Mouse (Mus musculus): ENCODE results near the gene Setdb1.

The Setdb1 gene

DNA sequence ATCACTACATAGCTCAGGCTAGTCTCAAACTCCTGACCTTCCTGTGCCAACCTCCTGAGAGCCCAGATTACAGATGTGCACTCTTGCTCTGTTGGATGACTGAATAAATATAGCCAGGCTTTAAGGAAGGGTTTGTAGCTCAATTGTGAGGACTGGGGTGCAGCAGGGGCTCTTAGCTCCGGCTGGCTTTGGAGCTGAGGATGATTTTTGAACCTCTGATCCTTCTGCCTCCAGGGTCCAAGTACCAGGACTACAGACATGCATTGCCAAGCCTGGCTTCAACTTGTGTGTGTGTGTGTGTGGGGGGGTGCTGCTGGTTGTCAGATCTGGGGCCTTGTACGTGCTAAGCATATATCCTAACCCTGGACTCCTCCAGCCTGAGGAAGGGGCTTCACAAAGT, 64.1 kb downstream of the Setdb1 start:
- DNase-seq (ENCODE audit: low read depth, low spot score), result no peak

DNA sequence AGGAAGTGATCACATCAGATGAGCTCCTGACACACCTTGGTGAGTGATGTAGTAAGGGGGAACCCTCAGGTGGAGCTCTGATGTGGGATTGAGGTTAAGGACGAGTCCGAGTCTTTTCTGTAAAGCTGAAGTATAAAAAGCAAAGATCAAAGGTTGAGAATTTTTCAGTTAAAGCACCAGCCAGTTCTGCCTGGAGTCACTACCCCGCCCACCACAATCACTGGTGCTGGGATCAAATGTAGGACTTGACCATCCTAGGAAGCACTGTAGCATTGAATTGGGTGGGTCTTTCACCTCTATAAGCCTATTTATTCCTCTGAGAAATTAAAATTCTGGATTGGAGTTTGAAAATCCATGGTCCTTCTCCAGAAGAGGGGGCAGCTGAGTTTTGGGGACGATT, 66.0 kb downstream of the Setdb1 start:
- no peak for DNase-seq (ENCODE audit: low read depth, low spot score)

DNA sequence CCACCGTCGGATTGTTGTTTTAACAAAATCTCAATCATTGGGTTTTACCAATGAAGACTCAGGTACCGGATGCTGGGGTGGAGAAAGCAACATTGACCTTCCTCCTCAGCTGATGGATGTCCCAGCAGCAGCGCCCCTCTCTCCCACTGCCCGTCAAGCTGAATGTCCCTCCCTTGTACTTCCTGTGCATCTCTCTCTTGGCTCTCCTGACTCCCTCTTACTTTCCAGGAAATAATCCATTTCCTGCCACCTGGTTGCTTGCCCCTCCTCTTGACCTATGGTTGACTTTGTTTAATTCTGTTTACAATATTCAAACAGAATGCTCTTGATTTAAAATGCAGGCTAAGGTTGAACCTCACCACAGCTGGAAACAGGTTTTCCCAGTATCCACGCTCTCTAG, 66.8 kb downstream of the Setdb1 start:
- no peak for DNase-seq (ENCODE audit: low read depth, low spot score)

DNA sequence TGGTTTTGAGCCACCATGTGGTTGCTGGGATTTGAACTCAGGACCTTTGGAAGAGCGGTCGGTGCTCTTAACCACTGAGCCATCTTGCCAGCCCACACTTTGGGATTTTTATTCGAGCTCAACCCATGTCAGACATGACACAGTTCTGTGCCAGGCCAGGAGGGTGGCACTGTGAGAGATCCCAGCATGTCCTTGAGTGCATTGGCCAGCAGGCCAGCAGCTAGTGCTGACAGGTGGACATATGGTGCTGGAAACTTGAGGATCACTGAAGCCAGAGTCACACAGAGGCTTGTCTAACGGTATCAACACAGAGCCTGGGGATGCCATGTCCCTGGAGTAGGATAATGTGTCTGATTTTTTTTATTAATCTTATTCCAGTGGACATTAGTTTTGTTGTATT, 67.6 kb downstream of the Setdb1 start:
- DNase-seq (ENCODE audit: low read depth, low spot score), result no peak

DNA sequence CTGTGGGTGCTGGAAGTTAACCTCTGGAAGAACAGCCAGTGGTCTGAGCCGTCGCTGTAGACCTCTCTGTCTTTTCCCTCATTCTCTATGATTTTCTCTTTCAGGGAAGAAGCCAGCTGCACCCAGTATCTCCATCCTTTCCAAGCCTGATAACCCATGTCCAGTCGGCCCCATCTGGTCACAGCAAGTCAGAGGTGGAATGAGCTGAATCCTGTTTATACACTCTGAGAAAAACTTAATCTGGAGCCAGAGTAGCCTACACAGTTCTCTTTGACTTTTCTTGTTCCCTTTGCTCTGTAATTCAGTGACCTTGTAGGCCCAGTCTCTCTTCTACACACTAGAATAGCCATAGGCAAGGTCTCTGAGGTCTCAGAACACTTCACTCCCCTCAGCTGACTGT, 69.5 kb downstream of the Setdb1 start:
- no peak for DNase-seq (ENCODE audit: low read depth, low spot score)

DNA sequence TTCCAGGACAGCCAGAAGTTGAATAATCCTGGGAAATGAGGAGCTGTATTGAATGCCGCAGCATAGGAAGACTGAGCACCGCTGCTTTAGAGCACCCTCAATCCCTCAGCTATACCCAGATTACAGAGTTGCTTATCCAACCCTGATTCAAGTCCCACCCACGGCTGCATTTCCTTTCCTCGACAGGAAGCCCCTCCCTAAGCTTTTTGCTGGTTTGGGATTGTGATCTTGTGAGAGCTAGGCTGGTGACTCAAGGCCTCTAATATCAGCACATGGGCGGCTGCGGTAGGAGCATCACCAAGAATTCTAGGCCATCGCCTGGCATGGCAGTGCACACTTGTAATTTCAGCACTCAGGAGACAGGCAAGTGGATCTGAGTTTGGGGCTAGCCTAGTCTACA, 70.5 kb downstream of the Setdb1 start:
- no peak for DNase-seq (ENCODE audit: low read depth, low spot score)

DNA sequence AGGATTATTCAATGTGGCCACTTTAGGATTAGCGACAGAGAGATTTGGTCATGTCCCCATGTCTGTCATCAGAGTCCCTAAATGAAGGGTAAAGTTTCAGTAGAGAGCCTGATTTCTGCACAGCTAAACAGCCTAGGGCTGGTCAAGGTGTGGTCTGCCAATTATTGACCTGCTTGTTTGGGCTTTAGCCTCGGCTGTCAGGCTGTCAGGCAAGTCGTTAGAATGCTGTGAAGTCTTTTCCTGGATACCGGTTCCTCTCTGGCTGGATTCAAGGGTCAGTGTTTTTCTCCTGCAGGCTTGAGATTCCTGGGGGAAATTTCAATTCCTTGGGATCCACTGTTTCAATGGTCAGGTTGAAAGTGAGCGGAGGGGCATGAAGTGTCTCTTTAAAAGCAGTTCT, 71.0 kb downstream of the Setdb1 start:
- no peak for DNase-seq (ENCODE audit: low read depth, low spot score)

DNA sequence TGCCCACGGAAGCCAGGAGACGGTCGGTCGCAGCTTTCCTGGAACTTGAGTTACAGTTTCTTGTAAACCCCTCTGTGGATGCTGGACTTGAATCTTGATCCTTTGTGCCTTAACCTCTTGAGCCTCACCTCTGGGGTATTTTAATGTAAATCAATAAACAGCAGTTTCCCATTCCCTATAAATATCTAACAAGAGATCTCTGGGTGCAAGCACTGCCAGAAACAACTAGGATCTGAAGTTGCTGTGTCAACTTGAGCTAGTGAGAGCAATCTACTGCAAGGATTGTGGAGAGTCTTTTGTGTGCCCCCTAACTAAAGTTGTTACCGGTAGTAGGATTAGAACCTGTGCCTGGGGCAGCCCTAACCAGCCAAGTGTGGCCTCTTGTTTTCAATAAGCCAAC, 71.6 kb downstream of the Setdb1 start:
- no peak for DNase-seq (ENCODE audit: low read depth, low spot score)

DNA sequence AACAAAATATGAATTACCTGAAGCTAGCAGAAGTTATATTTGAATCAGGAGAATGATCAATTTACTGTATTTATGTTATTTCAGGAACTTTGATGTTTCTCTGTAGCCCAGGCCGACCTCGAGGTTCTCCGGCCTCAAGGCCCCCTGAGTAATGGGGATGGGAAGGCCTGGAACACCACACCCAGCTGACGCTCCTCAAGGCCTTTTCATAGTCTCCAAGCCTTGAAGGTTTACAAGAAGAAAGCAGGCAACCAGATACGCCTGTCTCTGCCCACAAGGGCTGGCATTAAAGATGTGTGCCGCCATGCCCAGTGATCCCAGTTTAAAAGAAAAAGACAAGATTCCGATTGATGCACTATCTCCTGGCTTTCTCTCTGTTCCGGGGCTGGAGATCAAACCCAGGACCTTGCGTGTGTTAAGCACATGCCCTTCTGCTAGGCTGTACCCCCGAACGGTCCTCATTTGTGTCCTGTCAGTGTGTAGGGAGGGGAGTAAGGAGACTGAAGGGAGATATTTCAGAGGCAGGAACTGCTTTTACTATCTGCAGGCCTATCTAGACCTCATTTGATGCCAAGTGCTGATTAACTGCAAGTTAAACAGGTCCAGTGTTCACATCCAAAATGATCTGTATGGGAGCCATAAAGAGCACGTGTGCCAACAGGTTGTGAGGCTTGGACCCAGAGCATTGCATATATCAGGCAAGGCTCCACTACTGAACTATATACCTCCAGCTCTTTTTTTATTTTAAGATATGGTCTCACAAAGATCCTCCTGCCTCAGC, 72.3 kb downstream of the Setdb1 start:
- no peak for DNase-seq (ENCODE audit: low read depth, low spot score)

DNA sequence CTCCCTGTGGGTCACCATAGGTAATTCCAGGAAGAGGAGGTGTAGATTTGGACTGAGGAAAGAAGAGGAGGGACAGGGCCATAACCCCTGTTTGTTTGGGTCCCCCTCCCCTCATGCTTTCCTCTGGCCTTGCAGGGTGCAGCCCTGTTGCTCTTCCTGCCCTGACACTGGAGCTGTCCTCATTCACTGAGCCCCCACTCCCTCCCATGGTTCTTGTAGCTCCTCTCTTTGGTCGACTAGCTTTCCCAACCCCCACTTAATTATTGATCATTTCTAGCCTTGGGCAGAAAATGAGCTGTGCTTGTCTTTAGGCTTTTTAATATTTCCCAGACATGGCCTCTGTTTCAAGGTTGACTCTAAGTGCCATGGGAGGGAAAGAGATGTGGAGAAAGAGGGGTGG, 72.9 kb downstream of the Setdb1 start:
- DNase-seq (ENCODE audit: low read depth, low spot score), result no peak

DNA sequence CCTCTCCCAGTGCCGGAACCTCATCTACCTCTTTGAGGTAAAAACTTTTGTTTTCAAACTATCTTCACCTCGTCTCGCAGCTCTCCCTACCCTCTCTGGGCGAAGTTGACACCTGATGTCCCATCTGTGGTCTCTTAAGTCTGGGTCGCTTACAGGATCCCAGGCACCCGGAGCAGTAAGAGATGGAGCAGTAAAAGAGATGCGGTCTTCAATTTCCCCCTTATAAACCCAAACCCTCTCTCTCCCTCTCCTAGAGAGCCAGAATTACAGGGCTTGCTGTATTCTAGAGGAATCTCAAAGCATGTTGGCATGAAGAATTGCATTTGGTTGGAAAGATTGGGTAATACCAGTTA, 73.4 kb downstream of the Setdb1 start:
- DNase-seq (ENCODE audit: low read depth, low spot score), result no peak

DNA sequence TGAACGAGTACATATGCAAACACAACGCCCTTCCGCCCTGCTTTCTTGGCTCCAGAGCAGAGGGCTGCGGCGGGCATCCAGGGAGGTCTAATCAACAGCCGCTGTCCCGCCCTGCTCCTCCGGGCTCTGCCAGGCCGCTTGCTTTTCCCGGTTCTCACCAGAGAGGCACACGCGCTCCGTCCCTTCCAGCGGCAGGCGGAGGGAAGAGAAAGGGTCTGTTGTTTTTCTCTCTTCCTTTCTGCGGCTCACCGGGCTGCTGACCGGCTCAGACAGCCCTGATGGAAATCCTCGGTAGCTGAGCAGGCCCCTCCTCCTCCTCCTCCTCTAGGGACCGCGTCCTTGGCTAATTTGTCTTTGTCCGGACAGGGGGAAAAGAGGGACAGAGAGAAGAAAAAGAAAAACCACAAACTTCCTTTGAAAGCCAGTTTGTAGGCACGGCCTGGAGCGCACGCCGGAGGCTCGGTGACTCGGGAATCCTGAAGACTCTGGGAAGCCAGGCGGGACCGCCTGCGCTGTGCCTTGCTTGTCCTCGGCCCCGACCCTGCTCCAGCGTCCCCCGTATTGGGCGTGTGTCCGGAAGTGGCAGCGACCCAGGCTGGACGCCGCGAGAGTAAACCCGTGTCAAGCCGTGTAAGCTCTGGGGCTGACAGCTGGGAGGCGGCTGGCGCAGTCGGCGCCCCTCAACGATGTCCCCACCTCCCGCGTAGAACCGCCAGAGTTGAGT, 74.0 kb downstream of the Setdb1 start:
- DNase-seq (ENCODE audit: low read depth, low spot score), result peak; percentile 59

DNA sequence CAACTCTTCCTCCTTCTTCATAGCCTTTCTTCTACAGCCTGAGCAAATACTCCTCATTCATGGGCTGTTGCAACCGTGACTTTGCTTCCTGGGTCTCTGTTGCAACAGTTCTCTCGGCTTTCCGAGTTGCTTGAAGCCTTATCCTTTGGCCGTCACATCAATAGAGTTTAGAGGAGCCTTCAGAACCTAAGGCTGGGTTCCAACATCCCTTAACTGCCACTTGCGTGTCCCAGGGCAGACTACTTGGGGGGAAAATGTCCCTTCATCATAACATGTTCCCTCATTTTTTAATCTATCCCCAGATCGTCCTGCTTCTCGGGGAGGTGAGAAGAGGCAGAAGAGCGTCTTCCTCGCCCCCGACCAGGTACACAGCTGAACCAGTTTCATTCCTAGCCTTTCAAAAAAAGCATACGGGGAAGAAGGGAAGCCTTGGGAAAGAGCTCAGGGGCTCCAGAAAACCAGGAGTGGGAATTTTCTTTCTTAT, 74.6 kb downstream of the Setdb1 start:
- DNase-seq (ENCODE audit: low read depth, low spot score), result no peak

DNA sequence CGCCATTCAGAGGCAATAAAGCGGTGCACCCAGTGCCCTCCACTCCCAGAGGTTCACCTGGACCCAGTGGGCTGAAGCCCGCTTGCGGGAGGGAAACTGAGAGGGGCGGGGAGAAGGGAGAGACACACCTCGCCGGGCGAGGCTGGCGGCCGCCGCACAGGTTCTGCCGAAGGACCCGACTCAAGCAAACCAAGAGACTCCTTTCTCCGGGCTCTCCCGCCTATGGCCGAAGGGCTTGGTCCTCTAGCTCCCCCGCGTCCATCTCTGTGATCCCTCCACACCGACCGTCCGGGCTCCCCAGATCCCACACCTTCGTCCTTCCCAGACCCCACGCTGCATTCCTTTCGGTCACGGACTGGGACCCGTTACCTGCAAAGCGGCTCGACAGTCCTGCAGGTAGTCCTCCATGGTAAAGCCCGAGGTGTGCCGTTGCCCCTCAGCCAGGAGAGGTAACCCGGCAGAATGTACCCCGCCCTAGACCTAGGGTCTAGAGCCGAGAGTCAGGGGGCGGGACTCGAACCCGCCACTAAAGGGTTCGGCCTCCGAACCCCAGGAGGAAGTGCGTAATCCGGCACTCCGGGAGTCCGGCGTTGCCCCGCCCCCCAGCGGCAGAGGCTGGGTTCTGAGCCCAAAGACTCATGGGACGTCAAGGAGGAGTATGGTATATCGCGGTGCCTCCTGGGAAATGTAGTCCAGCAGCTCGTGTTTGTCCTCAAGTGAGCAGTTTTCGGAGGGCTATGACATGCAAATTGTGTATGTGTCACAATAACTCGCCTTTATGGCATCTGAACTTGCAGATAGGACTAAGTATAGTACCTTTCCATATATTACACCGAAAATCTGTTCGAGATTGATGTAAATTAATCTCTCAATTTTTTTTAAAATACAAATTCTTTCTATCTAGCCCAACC, 75.5 kb downstream of the Setdb1 start, which contains the start of the genes Mindy1 and Prune1:
Mindy1 (plus strand) TSS at position 130 of the 911 bp plus-strand sequence.
Prune1 (minus strand) TSS at position 861 of the 911 bp plus-strand sequence.
- peak; percentile 97 for DNase-seq (ENCODE audit: low read depth, low spot score)

DNA sequence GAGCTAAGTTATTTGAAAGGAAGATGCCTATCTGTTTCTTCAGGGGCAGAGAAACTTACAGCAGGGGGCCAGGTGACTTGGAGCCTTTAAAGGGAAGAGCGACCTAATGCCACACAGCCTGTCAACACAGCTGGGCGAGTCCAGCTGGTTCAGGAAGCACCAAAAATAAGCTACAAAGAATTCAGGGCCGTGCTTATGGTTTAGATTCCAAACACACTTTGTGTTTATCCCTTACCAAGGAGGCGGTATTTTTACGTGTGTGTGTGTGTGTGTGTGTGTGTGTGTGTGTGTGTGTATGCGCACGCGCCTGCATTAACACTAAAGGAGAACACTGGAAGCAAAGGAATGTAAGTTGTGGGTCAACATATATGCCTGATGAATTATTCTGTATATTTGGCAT, 76.3 kb downstream of the Setdb1 start:
- no peak for DNase-seq (ENCODE audit: low read depth, low spot score)

DNA sequence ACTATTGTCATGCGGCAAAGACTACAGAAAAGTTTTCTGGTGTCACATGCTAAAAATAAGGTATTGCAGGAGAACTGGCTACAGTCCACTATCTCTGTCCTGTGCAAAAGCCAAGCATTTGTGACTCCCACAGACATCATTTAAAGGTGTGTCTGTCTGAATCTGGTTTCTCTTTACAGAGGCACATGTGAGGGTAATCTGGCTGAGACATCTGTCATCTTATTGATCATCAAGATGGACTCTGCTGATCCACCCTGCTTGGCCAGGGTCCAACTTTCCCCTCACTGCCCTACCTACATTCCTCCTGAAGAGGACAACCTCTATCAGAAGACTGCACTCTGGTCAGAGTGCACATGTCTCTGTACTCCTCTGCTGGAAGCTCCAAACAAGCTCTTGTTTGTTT, 79.9 kb downstream of the Setdb1 start:
- DNase-seq (ENCODE audit: low read depth, low spot score), result no peak

DNA sequence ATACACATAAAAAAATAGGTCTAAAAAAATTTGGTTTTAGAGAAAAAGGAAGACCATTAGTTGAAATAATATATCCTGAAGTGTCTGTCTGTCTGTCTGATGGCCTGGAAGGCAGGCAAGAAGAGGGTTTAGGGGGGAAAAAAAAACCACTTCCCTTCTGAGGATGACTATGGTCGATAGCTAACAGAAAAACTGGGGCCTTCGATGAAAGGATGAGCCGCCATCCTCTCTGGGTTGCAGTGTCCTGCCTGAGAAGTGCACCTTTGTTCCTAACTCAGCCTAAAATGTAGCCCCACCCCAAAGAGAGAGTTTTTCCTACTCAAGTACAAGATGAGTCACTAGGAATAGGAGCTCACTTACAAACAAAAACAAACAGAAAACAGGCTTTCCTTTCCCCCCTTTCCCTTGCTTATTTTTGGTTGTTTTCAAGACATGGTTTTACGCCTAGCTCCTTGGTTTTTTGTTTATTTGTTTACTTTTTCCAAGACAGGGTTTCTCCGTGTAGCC, 80.5 kb downstream of the Setdb1 start:
- no peak for DNase-seq (ENCODE audit: low read depth, low spot score)

DNA sequence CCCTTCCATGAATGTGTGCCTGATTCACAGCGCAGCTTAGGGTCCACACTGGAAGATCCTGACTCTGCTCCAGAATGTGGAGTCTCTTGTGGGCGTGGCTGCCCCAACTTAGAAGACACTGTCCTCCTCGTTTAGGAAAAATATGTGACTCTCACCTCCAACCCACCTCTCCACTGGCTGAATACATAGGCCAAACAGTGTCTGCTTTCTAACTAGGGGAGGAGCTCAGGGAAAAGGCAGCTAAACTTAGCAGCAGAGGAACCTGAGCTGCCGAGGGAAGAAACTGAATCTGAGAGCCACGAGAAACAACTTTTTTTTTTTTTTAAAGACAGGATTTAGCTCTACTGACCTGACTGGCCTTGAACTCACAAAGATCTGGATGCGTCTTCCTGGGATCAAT, 81.8 kb downstream of the Setdb1 start:
- no peak for DNase-seq (ENCODE audit: low read depth, low spot score)

DNA sequence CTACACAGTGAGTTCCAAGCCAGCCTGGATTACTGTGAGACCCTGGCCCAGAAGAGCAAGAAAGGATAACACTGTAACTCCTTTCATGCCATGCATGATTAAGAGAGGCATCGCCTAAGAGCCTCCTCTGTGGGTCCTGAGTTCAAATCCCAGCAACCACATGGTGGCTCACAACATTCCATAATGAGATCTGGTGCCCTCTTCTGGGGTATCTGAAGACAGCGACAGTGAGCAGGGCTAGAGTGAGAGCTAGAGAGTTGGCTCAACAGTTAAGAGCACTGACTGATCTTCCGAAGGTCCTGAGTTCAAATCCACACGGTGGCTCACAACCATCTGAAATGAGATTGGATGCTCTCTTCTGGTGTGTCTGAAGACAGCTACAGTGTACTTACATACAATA, 82.5 kb downstream of the Setdb1 start:
- no peak for DNase-seq (ENCODE audit: low read depth, low spot score)

Measured in embryo, embryonic 11.5 days (tissue).